Mouse (Mus musculus) testis, adult 2 months (tissue): ENCODE results near the gene Vsig2. TPM values are rescaled to one million over a fixed set of nuclear protein-coding genes. Genes with fewer than 3 reads are reported as not detected.

Experiments used
- H3K27ac ChIP-seq: fragments of 200-500 bp; 2 replicates; pipeline ENCODE4 v1.5.1; 2012; ENCODE audit warnings: low read depth, low read length; ENCODE audit not compliant: control insufficient read depth, insufficient read depth
- H3K27me3 ChIP-seq: fragments of 200-500 bp; 2 replicates; pipeline ENCODE4 v1.6.1; 2012; ENCODE audit warnings: mild to moderate bottlenecking, low read length, moderate library complexity; ENCODE audit not compliant: control insufficient read depth, insufficient read depth
- H3K36me3 ChIP-seq: fragments of 200-500 bp; 2 replicates; pipeline ENCODE4 v1.6.1; 2012; ENCODE audit warnings: mild to moderate bottlenecking, low read length; ENCODE audit not compliant: control insufficient read depth, insufficient read depth
- H3K4me1 ChIP-seq: fragments of 200-500 bp; 2 replicates; pipeline ENCODE4 v1.6.1; 2012; ENCODE audit warnings: low read length; ENCODE audit not compliant: control insufficient read depth, insufficient read depth
- H3K4me3 ChIP-seq: fragments of 200-500 bp; 2 replicates; pipeline ENCODE4 v1.5.1; 2012; ENCODE audit warnings: low read depth, mild to moderate bottlenecking, low read length, moderate library complexity, mixed read lengths; ENCODE audit not compliant: control insufficient read depth
- CTCF ChIP-seq: fragments of 200-500 bp; IDR thresholded peaks from 2 replicates; pipeline ENCODE4 v1.5.1; 2012; ENCODE audit warnings: low read depth, mild to moderate bottlenecking, inconsistent platforms, low read length, moderate library complexity; ENCODE audit not compliant: control insufficient read depth, insufficient read depth, insufficient replicate concordance
- POLR2A ChIP-seq: fragments of 200-500 bp; IDR thresholded peaks from 2 replicates; pipeline ENCODE4 v1.6.1; 2012; ENCODE audit warnings: low read depth, mild to moderate bottlenecking, inconsistent platforms, low read length, moderate library complexity; ENCODE audit not compliant: control insufficient read depth
- polyA plus RNA-seq: library from polyadenylated mRNA; depleted of rRNA; stranded (reverse); fragments of >200 nt; gene quantifications from 2 replicates; pipeline ENCODE4 v1.2.3, GENCODE M21; 2012; rRNA removed

Vsig2 gene
- polyA plus RNA-seq, 1 experiment, result 0.89 TPM

DNA sequence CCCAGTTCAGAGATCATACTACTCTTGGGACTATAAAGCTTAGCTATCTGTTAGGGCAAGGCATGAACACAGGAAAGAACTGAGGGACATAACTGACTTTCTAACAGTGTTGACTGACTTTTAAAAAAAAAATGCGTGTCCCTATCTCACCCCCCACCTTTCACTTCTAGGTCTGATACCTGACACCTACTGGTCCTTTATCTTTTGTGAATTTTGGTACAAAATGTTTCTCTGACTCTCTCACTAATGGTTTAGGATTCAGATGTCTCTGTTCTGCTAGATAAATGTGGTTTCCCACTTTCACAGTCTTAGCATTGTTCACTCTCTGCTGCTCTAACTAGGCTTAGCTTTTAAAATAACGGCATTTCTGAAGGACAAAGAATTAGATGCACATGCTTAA is 53.0 kb downstream of the Vsig2 start:
- TF ChIP-seq CTCF, result no peak
- Histone ChIP-seq H3K27ac (no peak overlapping the region), H3K4me1 (no peaks in the 10 kb centered on the region), H3K4me3 (no peak overlapping the region), H3K36me3 (no peaks in the 10 kb centered on the region), H3K27me3 (no peaks in the 10 kb centered on the region)

DNA sequence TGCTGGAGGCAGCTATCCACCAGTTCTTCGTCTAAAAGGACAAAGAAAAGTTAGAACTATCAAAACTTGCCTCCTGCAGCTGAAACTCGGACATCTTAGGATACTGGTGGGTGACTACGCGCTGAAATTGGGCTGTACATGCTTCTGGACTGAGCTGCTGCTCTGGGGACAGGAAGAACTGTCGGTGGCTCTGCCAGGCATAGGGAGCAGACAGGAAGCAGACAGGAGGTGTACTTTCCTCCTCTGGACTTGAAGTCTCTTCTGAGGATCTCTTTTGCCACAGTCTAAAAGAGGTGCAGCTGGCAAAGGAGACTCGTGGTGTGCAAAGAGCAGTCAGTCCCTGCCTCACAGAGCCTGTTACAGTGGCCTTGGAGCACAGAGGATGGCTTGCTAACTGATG is 53.6 kb downstream of the Vsig2 start:
- Histone ChIP-seq H3K4me3 (no peak overlapping the region), H3K27me3 (no peaks in the 10 kb centered on the region), H3K36me3 (no peaks in the 10 kb centered on the region), H3K4me1 (no peaks in the 10 kb centered on the region), H3K27ac (no peak overlapping the region)
- TF ChIP-seq CTCF (no peak), POLR2A (no peak)

DNA sequence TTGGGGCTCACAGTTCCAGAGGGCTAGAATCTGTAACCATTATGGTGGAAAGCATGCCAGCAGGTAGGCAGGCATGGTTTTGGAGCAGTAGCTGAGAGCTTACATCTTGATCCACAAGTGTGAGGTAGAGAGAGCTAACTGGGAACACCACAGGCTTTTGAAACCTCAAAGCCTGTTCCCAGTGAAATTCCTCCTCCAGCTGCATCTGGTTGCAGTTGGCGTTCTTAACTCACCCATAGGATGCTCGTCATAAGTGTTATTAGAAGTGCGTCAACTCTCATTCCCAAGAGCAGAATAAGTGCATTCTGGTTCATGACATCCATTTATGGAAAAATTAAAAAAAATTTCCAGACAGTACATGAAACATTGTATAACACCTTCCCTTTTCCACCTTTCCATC is 54.6 kb downstream of the Vsig2 start:
- TF ChIP-seq POLR2A (no peak), CTCF (no peak)
- Histone ChIP-seq H3K27ac (no peak overlapping the region), H3K4me3 (no peak overlapping the region), H3K36me3 (no peaks in the 10 kb centered on the region), H3K4me1 (no peaks in the 10 kb centered on the region), H3K27me3 (no peaks in the 10 kb centered on the region)

Other genes starting within 250 kb of the Vsig2 start
- 3.4 and 4.6 TPM in 2 replicates for gene Ccdc15, start 190.8 kb upstream of the Vsig2 start, polyA plus RNA-seq
- gene Hepacam, start 171.9 kb upstream of the Vsig2 start, polyA plus RNA-seq, result 21.3 and 26.5 TPM in 2 replicates
- gene Robo4, start 137.4 kb upstream of the Vsig2 start, polyA plus RNA-seq, result 1.0 and 1.2 TPM in 2 replicates
- gene Robo3, start 106.0 kb upstream of the Vsig2 start, polyA plus RNA-seq, result 1.0 and 1.4 TPM in 2 replicates
- 10.5 and 16.6 TPM in 2 replicates for gene Msantd2, start 49.9 kb upstream of the Vsig2 start, polyA plus RNA-seq
- 3.0 and 3.1 TPM in 2 replicates for gene Esam, start 11.2 kb upstream of the Vsig2 start, polyA plus RNA-seq
- 25.1 and 29.4 TPM in 2 replicates for gene Nrgn, start 13.6 kb downstream of the Vsig2 start, polyA plus RNA-seq
- 9.6 and 11.9 TPM in 2 replicates for gene Siae, start 16.4 kb downstream of the Vsig2 start, polyA plus RNA-seq
- 547 and 582 TPM in 2 replicates for gene Spa17, start 74.5 kb downstream of the Vsig2 start, polyA plus RNA-seq
- gene Tbrg1, start 118.1 kb downstream of the Vsig2 start, polyA plus RNA-seq, result 84.6 and 91.2 TPM in 2 replicates
- 0.70 and 0.85 TPM in 2 replicates for gene Panx3, start 130.0 kb downstream of the Vsig2 start, polyA plus RNA-seq
- gene Olfr160, start 177.0 kb downstream of the Vsig2 start, polyA plus RNA-seq, result 0.19 TPM in 1 of 2 replicates, not detected in the other
- 0.26 and 0.53 TPM in 2 replicates for gene Olfr874, start 205.9 kb downstream of the Vsig2 start, polyA plus RNA-seq
- gene Olfr875, start 232.6 kb downstream of the Vsig2 start, polyA plus RNA-seq, result 0.17 TPM in 1 of 2 replicates, not detected in the other